Mouse (Mus musculus) bone marrow macrophage, adult 2 months (primary cell): Measurements from ENCODE around the gene Zfp677. TPM values are rescaled to one million over a fixed set of nuclear protein-coding genes. Genes with fewer than 3 reads are reported as not detected.
"Not testable (repeated sequence)": the region's sequence is repeated elsewhere in the genome, so short reads cannot be mapped to it uniquely, and the experiment has no call there.

Source experiments
- H3K27ac ChIP-seq: 2 replicates; pipeline ENCODE4 v1.5.1; 2012; ENCODE audit warnings: low read depth, low read length; ENCODE audit not compliant: insufficient read depth
- H3K4me1 ChIP-seq: 2 replicates; pipeline ENCODE4 v1.6.1; 2012; ENCODE audit warnings: low read length; ENCODE audit not compliant: control insufficient read depth, insufficient read depth
- H3K4me3 ChIP-seq: 2 replicates; pipeline ENCODE4 v1.5.1; 2012; ENCODE audit warnings: mild to moderate bottlenecking, low read length, moderate library complexity; ENCODE audit not compliant: insufficient read depth
- CTCF ChIP-seq: IDR thresholded peaks from 2 replicates; pipeline ENCODE4 v1.5.1; 2012; ENCODE audit warnings: low read depth, mild to moderate bottlenecking, low read length, moderate library complexity
- POLR2A ChIP-seq: IDR thresholded peaks from 2 replicates; pipeline ENCODE4 v1.6.1; 2012; ENCODE audit warnings: mild to moderate bottlenecking, low read depth, low read length, borderline replicate concordance
- polyA plus RNA-seq: library from polyadenylated mRNA; stranded (reverse); fragments of >200 nt; gene quantifications from 2 replicates; pipeline ENCODE4 v1.2.4, GENCODE M21; 2012; ENCODE audit not compliant: missing spikeins, insufficient read depth, insufficient read length

Zfp677 gene
- polyA plus RNA-seq: 6.8 and 7.4 TPM in 2 replicates

DNA sequence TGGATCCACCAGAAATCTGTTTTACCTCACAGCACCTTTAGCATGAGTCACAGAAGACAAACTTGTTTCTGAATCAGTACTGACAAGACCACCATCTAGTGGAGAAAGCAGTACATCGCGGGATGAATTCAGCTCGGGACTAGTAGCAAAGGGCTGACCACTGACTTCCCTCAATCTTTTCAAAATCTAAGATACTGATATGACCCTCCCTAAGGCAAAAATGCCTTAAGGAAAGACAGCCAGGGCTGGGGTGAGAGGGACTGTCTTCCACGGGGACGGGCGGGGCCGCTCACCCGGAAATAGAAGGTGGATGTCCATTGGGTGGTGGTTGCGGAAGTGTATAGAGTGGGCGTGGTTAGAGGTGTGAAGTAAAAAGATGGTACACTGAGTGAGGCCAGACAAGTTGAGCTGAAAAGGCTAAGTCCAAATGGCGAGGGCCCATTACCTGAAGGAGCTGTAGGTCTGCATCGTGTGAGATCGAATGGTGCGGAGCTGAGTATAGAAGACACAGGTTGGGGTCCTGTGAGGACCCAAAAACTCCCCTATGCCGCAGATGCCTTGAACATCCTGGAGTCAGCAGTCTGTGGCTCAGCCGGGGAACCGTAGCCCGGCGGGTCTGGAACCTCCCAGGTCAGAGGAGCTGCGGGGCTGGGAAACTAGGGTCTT, at the start of gene Zfp677:
Zfp677 (plus strand) TSS at position 358 of the 666 bp plus-strand sequence.
- TF ChIP-seq CTCF: no peak
- no peak for TF ChIP-seq POLR2A
- Histone ChIP-seq H3K4me3 (peak within 1 kb of the TSS; percentile 50), H3K27ac (no peak within 1 kb of the TSS)

DNA sequence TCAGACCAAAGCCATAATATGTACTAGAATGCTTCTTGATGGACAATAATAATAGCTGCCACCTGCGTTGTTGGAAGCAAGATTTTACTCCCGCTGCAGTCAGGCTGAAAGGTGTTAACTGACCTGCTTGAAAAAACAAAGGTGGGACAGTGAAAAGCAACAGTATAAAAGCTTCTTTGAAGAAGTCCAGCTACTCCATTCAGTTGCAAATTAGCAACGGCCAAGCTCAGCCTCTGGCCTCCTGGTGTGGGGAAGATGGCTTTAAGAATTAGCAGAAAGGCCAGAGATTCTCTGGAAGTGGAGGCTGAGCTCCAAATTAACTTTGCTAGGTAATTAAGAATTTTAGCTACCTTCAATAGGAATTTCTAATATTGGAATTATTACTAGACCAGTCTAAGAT, 15.5 kb upstream of the Zfp677 start:
- not testable (repeated sequence) for H3K27ac ChIP-seq, H3K4me3 ChIP-seq, H3K4me1 ChIP-seq

More for the DNA sequence above, at the start of gene Zfp677:
- H3K4me1 ChIP-seq: no peaks in the 10 kb centered on the region

DNA sequence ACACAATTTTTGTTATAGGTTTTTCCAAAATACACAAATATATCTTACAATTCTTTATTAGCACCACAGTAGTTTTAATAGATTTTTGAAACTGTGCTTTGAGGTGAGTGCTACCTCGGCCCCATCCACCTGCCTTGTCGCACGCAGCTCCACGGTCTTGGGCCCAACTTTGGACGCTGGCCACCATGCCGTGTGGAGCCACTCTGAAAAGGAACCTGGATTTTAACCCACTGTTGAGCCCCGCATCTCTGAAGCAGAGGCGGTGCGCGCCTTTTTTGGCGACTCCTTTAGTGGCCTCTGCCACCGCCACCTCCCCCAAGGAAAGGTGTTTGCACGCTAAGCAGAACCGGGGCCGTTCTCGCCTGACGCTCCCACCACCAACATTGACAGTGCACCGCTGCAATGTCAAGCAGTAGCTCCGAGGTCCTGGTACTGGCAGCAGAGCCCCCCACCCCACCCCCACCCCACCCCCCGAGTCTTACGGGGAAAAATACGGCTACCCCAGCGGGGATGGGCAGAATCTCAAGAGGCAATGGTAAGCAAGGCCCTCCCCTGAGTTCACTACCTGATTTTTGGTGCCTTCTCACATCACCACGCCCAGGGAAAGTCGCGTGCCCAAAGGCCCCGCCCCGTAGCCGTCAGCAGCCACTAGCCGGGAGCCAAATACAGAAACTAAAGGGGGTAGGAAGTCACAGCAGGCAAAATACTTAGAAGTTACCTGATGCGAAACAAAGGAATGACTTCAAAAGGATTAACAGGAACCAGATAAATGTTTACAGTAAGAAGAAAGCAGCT, 13.4 kb upstream of the Zfp677 start:
- Histone ChIP-seq H3K4me3 (peak overlapping the region; percentile 40), H3K27ac (no peak overlapping the region), H3K4me1 (no peaks in the 10 kb centered on the region)
- TF ChIP-seq CTCF (no peak), POLR2A (no peak)

DNA sequence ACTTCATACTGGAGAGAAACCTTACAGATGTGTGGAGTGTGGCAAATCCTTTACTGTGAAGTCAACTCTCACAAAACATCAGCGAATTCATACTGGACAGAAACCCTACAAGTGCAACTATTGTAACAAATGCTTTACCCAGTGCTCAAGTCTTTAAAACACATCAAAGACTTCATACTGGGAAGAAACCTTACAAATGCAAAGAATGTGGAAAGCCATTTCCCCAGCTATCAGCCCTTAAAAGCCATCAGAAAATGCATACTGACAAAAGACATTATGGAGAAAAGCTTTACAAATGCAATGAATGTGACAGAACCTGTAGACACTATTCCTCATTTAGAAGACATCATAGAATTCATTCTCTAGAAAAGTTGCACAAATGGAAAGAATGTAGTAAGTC, 8.2 kb upstream of the Zfp677 start:
- TF ChIP-seq POLR2A (no peak), CTCF (no peak)
- Histone ChIP-seq H3K27ac (no peak overlapping the region), H3K4me1 (no peaks in the 10 kb centered on the region), H3K4me3 (no peak overlapping the region)

DNA sequence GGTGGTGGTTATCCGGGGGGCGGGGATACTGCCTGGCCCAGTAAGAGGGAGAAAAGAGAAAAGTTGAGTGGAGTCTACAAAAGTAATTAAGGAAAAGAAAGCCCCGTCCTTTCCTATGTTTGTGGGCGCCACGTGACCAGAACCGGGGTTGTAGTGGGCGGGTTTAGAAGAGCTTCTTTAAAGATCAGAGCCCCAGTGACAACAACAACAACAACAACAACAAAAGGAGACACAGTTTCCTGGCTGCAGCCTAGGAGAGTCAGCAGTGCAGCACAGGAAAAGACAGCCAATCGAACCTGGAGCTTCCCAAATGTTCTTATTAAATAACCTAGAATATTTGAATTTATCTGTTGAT, 486 bp downstream of the Zfp677 start:
- Histone ChIP-seq H3K4me3 (peak overlapping the region; percentile 50), H3K4me1 (no peaks in the 10 kb centered on the region), H3K27ac (no peak overlapping the region)
- TF ChIP-seq POLR2A: no peak
- TF ChIP-seq CTCF: no peak

DNA sequence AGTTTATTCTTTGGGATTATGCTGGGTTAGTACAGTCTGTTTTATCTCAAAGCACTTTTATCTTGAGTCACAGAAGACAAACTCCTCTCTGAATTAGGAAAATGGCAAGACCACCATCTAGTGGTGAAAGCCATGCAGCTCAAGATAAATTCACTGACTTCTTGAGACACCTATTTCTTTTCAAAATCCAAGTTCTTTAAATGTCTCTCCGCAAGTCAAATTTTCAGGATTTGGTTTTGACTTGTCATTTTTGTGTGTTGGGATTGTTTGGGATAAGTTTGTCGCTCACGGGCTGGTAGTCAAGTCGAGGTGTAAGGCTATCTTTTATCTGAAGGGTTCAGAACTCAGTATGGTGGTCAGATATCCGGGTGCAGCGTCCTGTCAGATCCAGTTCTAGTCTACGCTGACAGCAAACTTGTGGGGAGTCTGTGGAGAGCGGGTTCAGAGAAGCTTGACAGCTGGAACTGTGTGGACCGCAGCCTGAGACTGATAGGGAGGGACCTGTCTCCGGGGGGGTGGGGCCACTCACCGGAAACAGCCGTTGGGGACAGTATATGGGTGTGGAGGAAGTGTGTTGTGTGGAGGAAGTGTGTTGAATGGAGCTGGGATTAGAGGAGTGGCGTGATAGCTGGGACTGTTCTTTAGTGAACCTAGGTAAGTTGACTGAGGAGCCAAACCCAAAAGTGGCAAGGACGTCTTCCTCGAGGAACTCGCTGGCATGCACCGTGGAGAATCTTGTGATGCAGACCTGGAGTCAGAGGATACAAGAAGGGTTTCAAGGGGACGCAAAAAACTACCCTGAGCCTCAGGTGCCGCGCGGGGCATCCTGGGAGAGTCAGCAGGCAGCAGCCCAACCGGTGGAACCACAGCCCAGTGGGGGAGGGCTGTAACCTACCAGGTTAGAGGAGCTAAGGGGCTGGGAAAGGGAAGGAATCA, 39.4 kb downstream of the Zfp677 start, which contains the start of gene Zfp54:
Zfp54 (plus strand) TSS at position 564 of the 936 bp plus-strand sequence.
- H3K27ac ChIP-seq: peak within 1 kb of the TSS; percentile 67
- TF ChIP-seq POLR2A: no peak
- TF ChIP-seq CTCF: no peak
- peak within 1 kb of the TSS; percentile 68 for H3K4me3 ChIP-seq
- peaks cover 5% of the 10 kb centered on the region for H3K4me1 ChIP-seq

DNA sequence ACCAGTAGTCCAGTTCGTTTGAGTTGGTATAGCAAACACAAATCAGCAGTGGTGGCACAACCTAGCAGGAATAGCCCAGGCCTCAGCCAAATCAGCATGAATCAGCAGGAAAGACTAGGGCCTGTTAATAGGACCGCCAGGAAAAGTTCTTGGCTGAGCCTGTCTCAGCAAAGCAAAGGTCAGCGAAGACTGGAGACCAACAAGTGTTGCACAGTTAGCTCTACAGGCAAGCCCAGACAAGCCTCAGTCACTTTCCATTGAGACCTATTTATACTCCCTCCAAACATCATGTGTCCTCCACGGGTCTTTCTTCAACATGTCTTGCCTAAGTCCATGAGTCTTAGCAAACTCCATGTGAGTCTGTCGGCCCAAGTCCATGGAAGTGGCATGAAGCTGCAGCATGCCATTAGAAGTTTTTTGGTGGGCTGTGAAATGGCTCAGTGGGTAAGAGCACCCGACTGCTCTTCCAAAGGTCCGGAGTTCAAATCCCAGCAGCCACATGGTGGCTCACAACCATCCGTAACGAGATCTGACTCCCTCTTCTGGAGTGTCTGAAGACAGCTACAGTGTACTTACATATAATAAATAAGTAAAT, 55.4 kb downstream of the Zfp677 start:
- H3K4me1 ChIP-seq, H3K4me3 ChIP-seq: not testable (repeated sequence)
- peak overlapping the region; percentile 27 for H3K27ac ChIP-seq

Other genes starting within 250 kb of the Zfp677 start
- gene Vmn1r234, start 157.7 kb upstream of the Zfp677 start, polyA plus RNA-seq: not detected in 2 replicates
- gene Vmn1r235, start 127.3 kb upstream of the Zfp677 start, polyA plus RNA-seq: not detected in 2 replicates
- not detected in 2 replicates for gene Vmn1r236, start 100.8 kb upstream of the Zfp677 start, polyA plus RNA-seq
- gene Vmn1r237, start 71.9 kb upstream of the Zfp677 start, polyA plus RNA-seq: 0.19 TPM in 1 of 2 replicates, not detected in the other
- 2.7 and 3.8 TPM in 2 replicates for gene Zfp54, start 39.5 kb downstream of the Zfp677 start, polyA plus RNA-seq
- 5.9 and 8.1 TPM in 2 replicates for gene Zfp51, start 66.6 kb downstream of the Zfp677 start, polyA plus RNA-seq
- gene Zfp53, start 105.2 kb downstream of the Zfp677 start, polyA plus RNA-seq: 13.5 and 13.8 TPM in 2 replicates
- gene Zfp52, start 151.8 kb downstream of the Zfp677 start, polyA plus RNA-seq: 26.4 and 29.3 TPM in 2 replicates
- 9.3 and 9.7 TPM in 2 replicates for gene Zfp948, start 183.3 kb downstream of the Zfp677 start, polyA plus RNA-seq